Mouse (Mus musculus): Measurements from ENCODE around the gene Slc31a2. TPM values are rescaled to one million over a fixed set of nuclear protein-coding genes. Genes with fewer than 3 reads are reported as not detected.
A peak's percentile ranks its signal among the peaks of the same experiment; 100 is the strongest.

The Slc31a2 gene
- polyA plus RNA-seq, 1 experiment from 2014 or later: 21.2 TPM

DNA sequence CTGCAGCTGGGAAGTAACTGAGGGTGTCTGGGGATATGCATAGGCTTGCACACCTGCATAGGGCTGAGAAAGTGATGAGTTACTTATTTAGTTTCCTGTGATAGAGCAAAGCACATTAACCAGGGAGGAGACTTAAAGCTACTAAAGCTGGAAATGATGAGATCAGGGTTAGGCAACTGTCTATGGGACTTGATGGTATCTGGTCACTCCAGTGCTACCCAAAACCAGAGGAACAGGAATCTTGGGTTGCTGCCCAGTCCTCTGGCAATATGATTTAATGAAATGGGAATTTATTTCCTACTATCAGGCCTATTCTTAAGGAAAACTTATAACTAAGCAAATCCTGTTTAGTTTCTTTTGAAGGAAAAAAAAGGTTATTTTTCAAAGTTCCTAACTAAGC lies 63.7 kb downstream of the Slc31a2 start:
- Histone ChIP-seq H3K27ac (ENCODE audit: low read length) (no peak overlapping the region), H3K9ac (ENCODE audit: low read length) (no peak overlapping the region), H3K27me3 (ENCODE audit: control insufficient read depth, insufficient read depth, low read depth, low read length) (no peaks in the 10 kb centered on the region), H3K4me3 (ENCODE audit: low read length) (no peak overlapping the region), H3K4me1 (replicated peaks; ENCODE audit: control insufficient read depth, insufficient read depth, low read length) (no peaks in the 10 kb centered on the region), H3K9me3 (ENCODE audit: control insufficient read depth, low read length) (no peaks in the 10 kb centered on the region), H3K4me2 (ENCODE audit: low read depth, low read length) (no peak overlapping the region), H3K36me3 (ENCODE audit: control insufficient read depth, insufficient read depth, low read length) (peaks cover 22% of the 10 kb centered on the region)
- no peak for ATAC-seq (ENCODE audit: low read depth)

GRCm38 (mm10) chr4:62328941-62329660 lies 66.7 kb downstream of the Slc31a2 start:
- no peak overlapping the region for H3K4me2 ChIP-seq (ENCODE audit: low read depth, low read length)
- 77% methylated on average over 6 of the region's 6 CpGs for WGBS

GRCm38 (mm10) chr4:62331977-62332376 lies 69.6 kb downstream of the Slc31a2 start:
- WGBS: 73% methylated on average over 5 of the region's 5 CpGs
- no peak overlapping the region for H3K4me3 ChIP-seq (ENCODE audit: low read length)
- H3K36me3 ChIP-seq (ENCODE audit: control insufficient read depth, insufficient read depth, low read length): peaks cover 15% of the 10 kb centered on the region
- ATAC-seq (ENCODE audit: low read depth): no peak
- H3K27ac ChIP-seq (ENCODE audit: low read length): no peak overlapping the region
- no peaks in the 10 kb centered on the region for H3K4me1 ChIP-seq (replicated peaks; ENCODE audit: control insufficient read depth, insufficient read depth, low read length)
- no peak overlapping the region for H3K4me2 ChIP-seq (ENCODE audit: low read depth, low read length)
- no peak overlapping the region for H3K9ac ChIP-seq (ENCODE audit: low read length)
- no peaks in the 10 kb centered on the region for H3K27me3 ChIP-seq (ENCODE audit: control insufficient read depth, insufficient read depth, low read depth, low read length)
- no peaks in the 10 kb centered on the region for H3K9me3 ChIP-seq (ENCODE audit: control insufficient read depth, low read length)

More at GRCm38 (mm10) chr4:62328941-62329660, 66.7 kb downstream of the Slc31a2 start:
- Histone ChIP-seq H3K36me3 (ENCODE audit: control insufficient read depth, insufficient read depth, low read length) (peaks cover 17% of the 10 kb centered on the region), H3K9me3 (ENCODE audit: control insufficient read depth, low read length) (no peaks in the 10 kb centered on the region), H3K4me3 (ENCODE audit: low read length) (no peak overlapping the region), H3K27ac (ENCODE audit: low read length) (no peak overlapping the region), H3K27me3 (ENCODE audit: control insufficient read depth, insufficient read depth, low read depth, low read length) (no peaks in the 10 kb centered on the region), H3K9ac (ENCODE audit: low read length) (no peak overlapping the region), H3K4me1 (replicated peaks; ENCODE audit: control insufficient read depth, insufficient read depth, low read length) (no peaks in the 10 kb centered on the region)
- ATAC-seq (ENCODE audit: low read depth): no peak

DNA sequence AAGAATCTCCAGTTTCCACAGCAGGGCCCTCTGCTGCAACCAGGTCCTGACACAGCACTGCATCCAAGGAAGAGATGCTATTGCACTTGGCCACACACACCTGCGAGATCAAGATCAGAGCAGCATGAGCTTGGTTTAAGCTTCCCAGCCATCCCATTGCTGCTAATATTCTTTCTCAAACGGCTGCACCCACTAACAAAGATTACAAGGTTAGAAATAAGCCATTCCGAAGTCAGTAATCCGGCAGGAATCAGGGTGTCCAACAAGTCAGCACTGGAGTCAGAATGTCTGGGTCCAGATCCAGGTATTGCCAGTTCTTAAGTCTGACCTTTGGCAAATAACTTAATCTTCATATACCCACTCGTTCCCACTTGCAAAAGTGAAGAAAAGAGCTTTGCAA lies 76.2 kb downstream of the Slc31a2 start:
- Histone ChIP-seq H3K9me3 (ENCODE audit: control insufficient read depth, low read length) (no peaks in the 10 kb centered on the region), H3K27ac (ENCODE audit: low read length) (no peak overlapping the region), H3K36me3 (ENCODE audit: control insufficient read depth, insufficient read depth, low read length) (peaks cover 8% of the 10 kb centered on the region; the same call in 1 of the 2 replicates), H3K4me3 (ENCODE audit: low read length) (no peak overlapping the region), H3K27me3 (ENCODE audit: control insufficient read depth, insufficient read depth, low read depth, low read length) (no peaks in the 10 kb centered on the region), H3K4me1 (replicated peaks; ENCODE audit: control insufficient read depth, insufficient read depth, low read length) (no peaks in the 10 kb centered on the region), H3K9ac (ENCODE audit: low read length) (no peak overlapping the region), H3K4me2 (ENCODE audit: low read depth, low read length) (no peak overlapping the region)
- no peak for ATAC-seq (ENCODE audit: low read depth)
- WGBS: 84% methylated on average over 5 of the region's 5 CpGs

GRCm38 (mm10) chr4:62344000-62344399 lies 81.6 kb downstream of the Slc31a2 start:
- Histone ChIP-seq H3K36me3 (ENCODE audit: control insufficient read depth, insufficient read depth, low read length) (peaks cover 18% of the 10 kb centered on the region), H3K27ac (ENCODE audit: low read length) (no peak overlapping the region), H3K27me3 (ENCODE audit: control insufficient read depth, insufficient read depth, low read depth, low read length) (no peaks in the 10 kb centered on the region), H3K4me1 (replicated peaks; ENCODE audit: control insufficient read depth, insufficient read depth, low read length) (peaks cover 13% of the 10 kb centered on the region), H3K4me2 (ENCODE audit: low read depth, low read length) (no peak overlapping the region), H3K4me3 (ENCODE audit: low read length) (no peak overlapping the region), H3K9ac (ENCODE audit: low read length) (no peak overlapping the region), H3K9me3 (ENCODE audit: control insufficient read depth, low read length) (no peaks in the 10 kb centered on the region)
- ATAC-seq (ENCODE audit: low read depth): no peak
- 87% methylated on average over 1 of the region's 1 CpGs for WGBS

GRCm38 (mm10) chr4:62345827-62346226 lies 83.5 kb downstream of the Slc31a2 start:
- Histone ChIP-seq H3K9me3 (ENCODE audit: control insufficient read depth, low read length) (no peaks in the 10 kb centered on the region), H3K27ac (ENCODE audit: low read length) (no peak overlapping the region), H3K36me3 (ENCODE audit: control insufficient read depth, insufficient read depth, low read length) (peaks cover 19% of the 10 kb centered on the region), H3K9ac (ENCODE audit: low read length) (no peak overlapping the region), H3K27me3 (ENCODE audit: control insufficient read depth, insufficient read depth, low read depth, low read length) (no peaks in the 10 kb centered on the region), H3K4me1 (replicated peaks; ENCODE audit: control insufficient read depth, insufficient read depth, low read length) (peaks cover 14% of the 10 kb centered on the region), H3K4me3 (ENCODE audit: low read length) (no peak overlapping the region), H3K4me2 (ENCODE audit: low read depth, low read length) (no peak overlapping the region)
- no peak for ATAC-seq (ENCODE audit: low read depth)
- WGBS: 73% methylated on average over 4 of the region's 4 CpGs

DNA sequence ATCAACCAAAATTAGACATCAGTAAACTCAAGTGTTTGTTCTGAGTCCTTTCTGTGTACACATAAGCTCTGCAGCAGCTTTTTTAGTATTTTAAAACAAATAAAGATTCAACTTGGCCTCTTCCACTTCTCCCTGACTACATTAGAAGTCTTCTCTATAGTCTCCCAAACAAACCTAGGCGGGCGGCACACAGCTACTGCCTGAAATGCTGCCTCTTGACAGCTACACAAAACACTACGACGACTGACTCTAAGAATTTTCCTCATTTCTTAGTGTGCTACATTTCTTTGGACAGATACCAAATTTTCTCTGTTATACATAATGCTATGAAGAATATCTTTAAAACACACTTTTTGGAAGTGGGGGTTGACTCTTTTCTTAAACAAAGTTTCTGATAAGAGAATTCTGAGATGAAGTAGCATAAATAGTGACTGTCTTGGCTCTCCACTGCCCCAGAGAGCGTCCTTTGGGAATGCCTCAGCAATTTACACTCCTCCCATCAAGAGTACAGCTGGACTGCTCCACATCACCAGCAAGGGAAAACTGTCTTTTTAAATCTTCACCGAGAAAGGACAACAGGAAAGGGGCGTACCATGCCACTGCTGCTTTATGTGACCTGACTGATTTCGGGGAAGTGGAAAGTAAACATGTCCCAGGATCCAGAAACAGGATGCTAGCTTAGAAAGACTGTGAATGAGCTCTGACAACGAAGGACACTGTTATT lies 85.4 kb downstream of the Slc31a2 start:
- no peaks in the 10 kb centered on the region for H3K27me3 ChIP-seq (ENCODE audit: control insufficient read depth, insufficient read depth, low read depth, low read length)
- peak overlapping the region; percentile 28; the same call in 1 of the 2 replicates for H3K4me2 ChIP-seq (ENCODE audit: low read depth, low read length)
- peaks cover 14% of the 10 kb centered on the region for H3K4me1 ChIP-seq (replicated peaks; ENCODE audit: control insufficient read depth, insufficient read depth, low read length)
- peaks cover 19% of the 10 kb centered on the region for H3K36me3 ChIP-seq (ENCODE audit: control insufficient read depth, insufficient read depth, low read length)
- 17% methylated on average over 9 of the region's 9 CpGs for WGBS
- ATAC-seq (ENCODE audit: low read depth): peak; percentile 86
- H3K27ac ChIP-seq (ENCODE audit: low read length): peak overlapping the region; percentile 92
- H3K4me3 ChIP-seq (ENCODE audit: low read length): no peak overlapping the region
- H3K9ac ChIP-seq (ENCODE audit: low read length): 0 out of 2 replicates have a peak overlapping the region, but pooled peaks have one; percentile 31
- H3K9me3 ChIP-seq (ENCODE audit: control insufficient read depth, low read length): no peaks in the 10 kb centered on the region

Other genes starting within 250 kb of the Slc31a2 start
- not detected in 2 replicates for gene Mup20, start 208.4 kb upstream of the Slc31a2 start, polyA plus RNA-seq (2015; fragmentation: Nextera tagmentation; extraction: Ambion mirVana)
- not detected in 2 replicates for gene Mup3, start 175.2 kb upstream of the Slc31a2 start, polyA plus RNA-seq (2015; fragmentation: Nextera tagmentation; extraction: Ambion mirVana)
- not detected in 2 replicates for gene Mup21, start 111.7 kb upstream of the Slc31a2 start, polyA plus RNA-seq (2015; fragmentation: Nextera tagmentation; extraction: Ambion mirVana)
- 9.5 and 10.5 TPM in 2 replicates for gene Zfp37, start 31.5 kb upstream of the Slc31a2 start, polyA plus RNA-seq (2015; fragmentation: Nextera tagmentation; extraction: Ambion mirVana)
- 26.1 and 27.1 TPM in 2 replicates for gene Fkbp15, start 98.0 kb downstream of the Slc31a2 start, polyA plus RNA-seq (2015; fragmentation: Nextera tagmentation; extraction: Ambion mirVana)
- 51.2 and 51.9 TPM in 2 replicates for gene Slc31a1, start 98.2 kb downstream of the Slc31a2 start, polyA plus RNA-seq (2015; fragmentation: Nextera tagmentation; extraction: Ambion mirVana)
- gene Cdc26, start 146.1 kb downstream of the Slc31a2 start, polyA plus RNA-seq (2015; fragmentation: Nextera tagmentation; extraction: Ambion mirVana): 141 and 148 TPM in 2 replicates
- 20.7 and 21.4 TPM in 2 replicates for gene Prpf4, start 146.2 kb downstream of the Slc31a2 start, polyA plus RNA-seq (2015; fragmentation: Nextera tagmentation; extraction: Ambion mirVana)
- gene Rnf183, start 172.7 kb downstream of the Slc31a2 start, polyA plus RNA-seq (2015; fragmentation: Nextera tagmentation; extraction: Ambion mirVana): 0.14 TPM in 1 of 2 replicates, not detected in the other
- gene Wdr31, start 208.3 kb downstream of the Slc31a2 start, polyA plus RNA-seq (2015; fragmentation: Nextera tagmentation; extraction: Ambion mirVana): 12.4 and 13.3 TPM in 2 replicates
- 47.9 and 59.2 TPM in 2 replicates for gene Bspry, start 217.5 kb downstream of the Slc31a2 start, polyA plus RNA-seq (2015; fragmentation: Nextera tagmentation; extraction: Ambion mirVana)
- 19.1 and 20.9 TPM in 2 replicates for gene Hdhd3, start 240.9 kb downstream of the Slc31a2 start, polyA plus RNA-seq (2015; fragmentation: Nextera tagmentation; extraction: Ambion mirVana)

Data from lung, embryonic 16.5 days (tissue).